Comparison of ENCODE assay signal across 8 mouse cellular contexts in the genomic region with DNA sequence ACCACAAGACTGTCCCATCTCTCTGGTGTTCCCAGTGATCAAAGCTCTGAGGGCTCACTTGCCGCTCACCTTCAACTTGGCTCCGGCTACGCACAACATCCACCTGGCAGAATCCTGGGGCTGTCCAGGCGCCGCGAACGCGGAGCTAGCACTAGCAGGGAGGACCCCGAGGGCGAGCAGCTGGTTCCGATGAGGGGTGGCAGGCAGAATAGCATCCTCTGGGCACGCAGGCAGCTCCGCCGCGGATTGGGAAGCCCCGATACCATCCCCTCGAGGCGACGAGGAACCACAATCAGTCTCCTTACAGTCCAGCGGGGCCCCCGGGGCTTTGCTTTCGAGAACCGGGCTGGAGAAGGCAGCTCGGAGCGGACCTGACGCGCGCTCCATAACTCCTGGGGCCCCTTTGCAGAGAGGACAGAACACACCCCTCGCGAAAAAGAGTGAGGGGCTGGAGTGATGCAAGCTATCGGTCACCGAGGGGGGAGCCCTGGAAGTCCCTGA. TPM values are rescaled to one million over a fixed set of nuclear protein-coding genes. Genes with fewer than 3 reads are reported as not detected.
DNase-seq lines count a peak whose midpoint lies in the region; ATAC-seq and TF ChIP-seq lines count a peak whose summit lies in the region.

No protein-coding gene starts in this region.

- peak overlapping the region; percentile 93 for H3K4me2 ChIP-seq in intestine, embryonic 16.5 days (ENCODE audit: low read depth, low read length)
- H3K4me2 ChIP-seq in liver, embryonic 15.5 days = peak overlapping the region; percentile 98
- H3K4me2 ChIP-seq in neural tube, embryonic 11.5 days (ENCODE audit: low read depth) = peak overlapping the region; percentile 96

- no peaks in the 10 kb centered on the region for H3K36me3 ChIP-seq in intestine, embryonic 16.5 days (ENCODE audit: control insufficient read depth, insufficient read depth, low read length)
- H3K36me3 ChIP-seq in liver, embryonic 15.5 days (replicated peaks) = no peaks in the 10 kb centered on the region
- H3K36me3 ChIP-seq in neural tube, embryonic 11.5 days (ENCODE audit: control insufficient read depth, insufficient read depth, low read length) = no peaks in the 10 kb centered on the region

- ATAC-seq in granulocyte monocyte progenitor cell, adult 5-6 weeks (replicated peaks; ENCODE audit: poor library complexity, severe bottlenecking) = peak; percentile 9; the same call in 1 of the 2 replicates
- ATAC-seq in intestine, embryonic 16.5 days = no peak
- ATAC-seq in liver, embryonic 15.5 days (ENCODE audit: insufficient read depth) = no peak
- ATAC-seq in neural tube, embryonic 11.5 days (ENCODE audit: insufficient read depth, low FRiP score, low TSS enrichment) = no peak

- H3K4me1 ChIP-seq in intestine, embryonic 16.5 days (ENCODE audit: control insufficient read depth, insufficient read depth, low read length) = peaks cover 20% of the 10 kb centered on the region
- H3K4me1 ChIP-seq in liver, embryonic 15.5 days (replicated peaks) = peaks cover 48% of the 10 kb centered on the region
- H3K4me1 ChIP-seq in neural tube, embryonic 11.5 days (ENCODE audit: control insufficient read depth, insufficient read depth, low read length) = peaks cover 11% of the 10 kb centered on the region

- no peak for DNase-seq in layer of hippocampus, adult 2 months (ENCODE audit: low spot score in 2 of 2)
- no peak for DNase-seq in layer of hippocampus, adult 8-10 months (ENCODE audit: low spot score in 2 of 2)
- DNase-seq in embryo, embryonic 10.5 days (ENCODE audit: low spot score) = peak; percentile 61
- DNase-seq in neural tube, embryonic 11.5 days (ENCODE audit: low spot score) = peak; percentile 56
- DNase-seq in testis, postnatal 14 days (ENCODE audit: low spot score) = peak; percentile 43

- H3K27ac ChIP-seq in layer of hippocampus, adult 2 months = no peak overlapping the region
- peak overlapping the region; percentile 91 for H3K27ac ChIP-seq in intestine, embryonic 16.5 days (ENCODE audit: low read length)
- H3K27ac ChIP-seq in liver, embryonic 15.5 days (replicated peaks) = no peak overlapping the region
- peak overlapping the region; percentile 92; the same call in 1 of the 2 replicates for H3K27ac ChIP-seq in neural tube, embryonic 11.5 days (ENCODE audit: low read depth, low read length)

- WGBS in intestine, embryonic 16.5 days = under 1% methylated on average over 32 of the region's 32 CpGs
- under 1% methylated on average over 32 of the region's 32 CpGs for WGBS in liver, embryonic 15.5 days (ENCODE audit: insufficient replicate concordance)
- WGBS in neural tube, embryonic 11.5 days = 1% methylated on average over 32 of the region's 32 CpGs

- H3K4me3 ChIP-seq in layer of hippocampus, adult 2 months = peak overlapping the region; percentile 85
- H3K4me3 ChIP-seq in intestine, embryonic 16.5 days (ENCODE audit: low read length) = peak overlapping the region; percentile 90
- H3K4me3 ChIP-seq in liver, embryonic 15.5 days (replicated peaks) = peak overlapping the region; percentile 89
- peak overlapping the region; percentile 81 for H3K4me3 ChIP-seq in neural tube, embryonic 11.5 days (ENCODE audit: low read depth, low read length)

- no peak for TF ChIP-seq CTCF in layer of hippocampus, adult 2 months (conservative IDR thresholded peaks at IDR 0.05)

- H3K9ac ChIP-seq in intestine, embryonic 16.5 days (ENCODE audit: low read depth, low read length) = peak overlapping the region; percentile 88
- peak overlapping the region; percentile 78 for H3K9ac ChIP-seq in liver, embryonic 15.5 days
- peak overlapping the region; percentile 96 for H3K9ac ChIP-seq in neural tube, embryonic 11.5 days (ENCODE audit: low read length)

- H3K27me3 ChIP-seq in intestine, embryonic 16.5 days (replicated peaks; ENCODE audit: control insufficient read depth, insufficient read depth, low read length) = 0 out of 2 replicates have a peak, but pooled peaks cover 2% of the 10 kb centered on the region
- H3K27me3 ChIP-seq in liver, embryonic 15.5 days = peaks cover 40% of the 10 kb centered on the region
- H3K27me3 ChIP-seq in neural tube, embryonic 11.5 days (ENCODE audit: control insufficient read depth, insufficient read depth, low read length) = 0 out of 2 replicates have a peak, but pooled peaks cover 4% of the 10 kb centered on the region

- H3K9me3 ChIP-seq in intestine, embryonic 16.5 days (ENCODE audit: control insufficient read depth, low read length) = no peaks in the 10 kb centered on the region
- H3K9me3 ChIP-seq in liver, embryonic 15.5 days (replicated peaks) = no peaks in the 10 kb centered on the region
- no peaks in the 10 kb centered on the region for H3K9me3 ChIP-seq in neural tube, embryonic 11.5 days (ENCODE audit: control insufficient read depth, low read length)

RNA-seq across cellular contexts. Expression of a gene that starts 1.9 kb away (rescaled TPM):
- 10 to 100 TPM; 34.5 to 36.4 TPM for total RNA-seq in layer of hippocampus, adult 2 months (2021)
- 10 to 100 TPM; 37.3 to 53.2 (median 46.7) TPM for total RNA-seq in layer of hippocampus, adult 8-10 months (2022)
- 109 and 110 TPM in 2 replicates for total RNA-seq in granulocyte monocyte progenitor cell, adult 5-6 weeks (2014; fragmentation: Nextera tagmentation)
- total RNA-seq in granulocyte monocyte progenitor cell, adult 5-6 weeks (2017) = 86.0 and 94.1 TPM in 2 replicates
- polyA plus RNA-seq in intestine, embryonic 16.5 days (2015; fragmentation: Nextera tagmentation; extraction: Ambion mirVana) = 62.2 and 62.5 TPM in 2 replicates
- 16.9 and 17.1 TPM in 2 replicates for polyA plus RNA-seq in liver, embryonic 15.5 days (2015; fragmentation: Nextera tagmentation; extraction: Ambion mirVana)
- polyA plus RNA-seq in neural tube, embryonic 11.5 days (2014; fragmentation: Nextera tagmentation; extraction: Ambion mirVana) = 109 and 111 TPM in 2 replicates

Comparison
In these comparisons a context has a peak if more than half of its experiments do, and no peak if none do; other contexts are left out.
1. DNase-seq: peak in embryo, embryonic 10.5 days (single experiment), neural tube, embryonic 11.5 days (single experiment) and testis, postnatal 14 days (single experiment); none in layer of hippocampus, adult 2 months (0 of 2) and layer of hippocampus, adult 8-10 months (0 of 2).
2. H3K27ac ChIP-seq: peak in intestine, embryonic 16.5 days (single experiment) and neural tube, embryonic 11.5 days (single experiment); none in layer of hippocampus, adult 2 months (single experiment) and liver, embryonic 15.5 days (single experiment).
3. Peak in every context shown above with its lines, with median percentiles within 50 percentile points of each other: H3K4me3 ChIP-seq, H3K4me2 ChIP-seq and H3K9ac ChIP-seq.